Mouse (Mus musculus) adrenal gland, adult 10 weeks (tissue): ENCODE results near the gene Tmie. TPM values are rescaled to one million over a fixed set of nuclear protein-coding genes. Genes with fewer than 3 reads are reported as not detected.

Source experiments
- polyA plus RNA-seq: library from polyadenylated mRNA; stranded (reverse); fragments of 350-450 nt; fragmentation: Illumina TruSeq; extraction: RNeasy Lipid Tissue Mini Kit (QIAGEN cat#74804); gene quantifications from one replicate; pipeline ENCODE4 v1.2.3, GENCODE M21; 2014; ENCODE audit warnings: low read depth, low replicate concordance

The Tmie gene
- polyA plus RNA-seq, result 0.87 TPM

DNA sequence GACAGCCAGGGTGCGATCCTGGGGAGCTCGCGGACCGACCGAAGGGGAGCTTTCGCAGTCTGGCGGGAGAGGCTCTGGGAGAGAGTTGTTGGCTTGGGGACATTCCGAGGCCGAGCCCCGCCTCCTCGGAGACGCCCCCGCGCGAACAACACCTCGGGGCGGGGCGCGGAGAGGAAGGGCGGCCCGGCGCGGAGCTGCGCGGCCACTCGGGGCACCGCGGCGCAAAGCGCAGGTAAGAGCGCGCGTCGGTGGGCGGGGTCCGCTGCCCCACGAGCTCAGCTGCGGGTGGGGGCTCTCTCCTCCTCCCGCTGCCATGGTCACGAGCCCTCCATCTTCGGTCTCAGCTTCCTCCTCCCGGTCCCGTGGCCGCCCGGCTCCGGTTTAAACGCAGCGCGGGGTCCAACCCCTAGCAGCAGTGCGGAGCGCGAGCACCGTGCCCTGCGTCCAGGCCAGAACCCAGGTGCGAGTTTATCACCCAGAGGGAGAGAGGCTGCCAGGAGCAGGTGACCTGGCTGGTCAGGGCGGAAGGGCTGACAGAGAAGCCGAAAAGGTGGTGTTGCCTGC, at the start of gene Tmie:
Gene Tmie, minus strand, starts transcription at position 116 of the 564 bp plus-strand sequence.

DNA sequence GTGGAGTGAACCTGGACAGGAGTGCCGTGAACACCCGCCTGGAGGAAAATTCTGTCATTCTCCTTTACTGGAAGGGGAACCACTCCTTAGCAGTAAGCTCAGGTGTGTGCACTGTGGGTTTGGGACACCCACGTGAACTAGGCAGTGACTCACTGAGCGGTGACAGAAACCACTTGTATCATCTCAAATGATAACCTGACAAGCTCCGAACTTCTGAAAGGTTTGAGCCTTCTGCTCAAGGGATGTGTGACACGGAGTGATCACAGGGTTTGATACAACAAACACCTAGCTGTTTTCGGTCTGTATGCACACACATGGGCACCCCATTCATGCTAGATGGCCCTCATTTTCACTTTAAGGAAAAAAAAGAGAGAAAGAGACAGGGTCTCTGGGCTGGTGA, 36.9 kb upstream of the Tmie start, which contains the start of gene Fam240a:
Gene Fam240a, minus strand, starts transcription at position 76 of the 400 bp plus-strand sequence.

GRCm38 (mm10) chr9:110879191-110879920, 557 bp downstream of the Tmie start, which contains the start of gene Als2cl:
TSS of gene Als2cl (plus strand) at chr9:110879870.

GRCm38 (mm10) chr9:110857781-110858472, 22.0 kb downstream of the Tmie start, which contains the start of gene Prss50:
TSS of gene Prss50 (plus strand) at chr9:110857967.

DNA sequence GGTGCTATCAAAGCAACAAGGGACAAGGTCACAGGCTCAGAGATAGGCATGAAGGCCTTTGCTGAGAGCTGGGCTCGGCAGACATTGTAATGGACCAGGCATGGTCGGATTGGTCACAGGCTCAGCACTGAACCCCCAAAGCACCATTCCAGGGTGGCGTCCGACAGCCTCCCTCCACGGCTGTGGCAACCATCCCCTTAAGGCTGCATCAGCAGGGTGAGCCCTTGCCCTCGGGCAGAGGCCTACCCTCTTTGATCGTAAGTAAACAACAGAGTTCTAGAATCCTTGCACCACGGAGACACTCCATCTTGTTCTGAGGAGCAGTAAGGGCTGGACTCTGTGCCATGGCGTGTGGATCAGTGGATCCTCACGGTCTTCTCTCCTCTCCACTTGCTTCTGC, 35.7 kb downstream of the Tmie start, which contains the start of gene Prss46:
Gene Prss46, plus strand, starts transcription at position 301 of the 400 bp plus-strand sequence.

DNA sequence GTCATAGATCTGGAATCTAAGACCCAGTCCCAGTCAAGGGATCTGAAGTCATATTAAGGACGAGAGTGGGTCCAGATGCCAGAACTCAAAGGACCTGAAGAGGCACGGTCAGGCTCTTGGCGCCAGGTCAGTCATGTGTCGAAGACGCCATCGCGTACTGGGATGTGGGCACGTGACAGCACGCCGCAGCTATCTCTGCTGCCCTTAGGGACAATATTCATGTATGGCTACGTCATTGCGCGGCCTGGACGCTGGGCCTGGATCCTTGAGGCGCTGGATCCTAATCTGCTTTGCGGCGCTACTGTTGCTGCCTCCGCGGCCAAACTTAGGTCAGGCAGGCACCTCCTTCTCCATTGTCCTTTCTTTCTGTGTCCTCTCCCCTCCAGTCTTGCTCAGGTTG, 45.5 kb downstream of the Tmie start, which contains the start of gene Prss45:
Gene Prss45, plus strand, starts transcription at position 178 of the 400 bp plus-strand sequence.

DNA sequence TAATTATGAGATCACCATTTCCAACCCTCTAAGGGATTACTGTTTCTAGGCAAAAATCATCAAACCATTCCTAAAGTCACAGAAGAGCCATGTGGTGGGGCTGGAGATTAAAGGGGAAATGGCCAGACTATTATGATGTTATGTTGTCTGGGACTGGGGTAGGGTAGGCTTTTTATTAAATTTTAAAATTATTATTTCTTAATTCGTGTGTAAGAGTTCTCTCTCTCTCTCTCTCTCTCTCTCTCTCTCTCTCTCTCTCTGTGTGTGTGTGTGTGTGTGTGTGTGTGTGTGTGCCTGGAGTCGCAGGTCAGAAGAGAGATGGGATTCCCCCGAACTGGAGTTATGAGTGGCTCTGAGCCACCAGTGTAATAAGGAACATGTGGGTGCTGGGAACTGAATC, 53.5 kb downstream of the Tmie start, which contains the start of gene Prss43:
Gene Prss43, plus strand, starts transcription at position 301 of the 400 bp plus-strand sequence.

Other genes with a start within 250 kb of the Tmie start
- gene Nbeal2, start 226.0 kb downstream of the Tmie start, polyA plus RNA-seq, result not detected
- gene Ccdc12, start 223.6 kb downstream of the Tmie start, polyA plus RNA-seq, result not detected
- not detected for gene Myl3, start 138.3 kb downstream of the Tmie start, polyA plus RNA-seq
- gene Pth1r, start 133.0 kb downstream of the Tmie start, polyA plus RNA-seq, result not detected
- not detected for gene Prss42, start 81.9 kb downstream of the Tmie start, polyA plus RNA-seq
- gene Prss44, start 66.1 kb downstream of the Tmie start, polyA plus RNA-seq, result not detected
- gene Prss43, start 53.4 kb downstream of the Tmie start, polyA plus RNA-seq, result not detected
- not detected for gene Prss45, start 45.5 kb downstream of the Tmie start, polyA plus RNA-seq
- gene Prss46, start 35.6 kb downstream of the Tmie start, polyA plus RNA-seq, result not detected
- gene Prss50, start 22.1 kb downstream of the Tmie start, polyA plus RNA-seq, result not detected
- gene Als2cl, start 243 bp downstream of the Tmie start, polyA plus RNA-seq, result 2.3 TPM
- gene Fam240a, start 36.7 kb upstream of the Tmie start, polyA plus RNA-seq, result not detected
- gene Tdgf1, start 66.0 kb upstream of the Tmie start, polyA plus RNA-seq, result 0.41 TPM
- 36.4 TPM for gene Lrrc2, start 71.4 kb upstream of the Tmie start, polyA plus RNA-seq
- gene Rtp3, start 110.5 kb upstream of the Tmie start, polyA plus RNA-seq, result 3.6 TPM
- 4.1 TPM for gene Ltf, start 139.2 kb upstream of the Tmie start, polyA plus RNA-seq
- 3.4 TPM for gene Ccrl2, start 177.4 kb upstream of the Tmie start, polyA plus RNA-seq
- gene Lrrfip2, start 237.5 kb upstream of the Tmie start, polyA plus RNA-seq, result 66.7 TPM